Mouse (Mus musculus) kidney, adult 2 months (tissue): ENCODE measurements around the gene Appl2.

ENCODE experiments used
- CTCF ChIP-seq: fragments of 200-500 bp; conservative IDR thresholded peaks from 2 replicates; pipeline ENCODE4 v1.5.1; 2011; ENCODE audit warnings: low read depth, mild to moderate bottlenecking, control low read depth, low read length, moderate library complexity, mixed read lengths; ENCODE audit not compliant: insufficient read depth, insufficient read length
- POLR2A ChIP-seq: fragments of 200-500 bp; IDR thresholded peaks from one replicate; pipeline ENCODE4 v1.6.1; 2011; ENCODE audit warnings: low read depth, low read length, control low read depth

GRCm38 (mm10) chr10:83649037-83649436 is 499 bp upstream of the Appl2 start:
- TF ChIP-seq CTCF (no peak), POLR2A (no peak)
